Mouse (Mus musculus): ENCODE results near the gene Rab11fip4. TPM values are rescaled to one million over a fixed set of nuclear protein-coding genes. Genes with fewer than 3 reads are reported as not detected.

Gene Rab11fip4
- polyA plus RNA-seq, 1 experiment from 2014 or later = 0.40 TPM

DNA sequence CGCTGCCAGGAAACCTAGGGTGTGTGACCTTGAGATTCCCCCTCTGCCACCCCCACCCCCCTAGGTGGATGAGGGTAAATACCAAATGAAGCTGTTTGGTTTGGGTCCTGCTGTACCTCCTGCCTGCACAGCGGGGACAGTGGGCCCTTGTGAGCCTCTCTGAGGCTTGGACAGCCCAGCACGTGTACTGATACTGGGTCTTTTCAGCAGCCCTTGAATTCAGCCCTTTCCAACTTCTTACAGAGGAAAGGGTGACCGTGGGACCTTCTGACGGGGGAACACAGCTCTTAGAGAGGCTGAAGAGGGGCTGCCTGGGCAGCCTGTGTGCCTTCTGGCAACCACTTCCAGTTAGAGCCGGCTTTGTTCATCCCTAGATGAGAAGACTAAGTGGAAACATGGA, 85.0 kb downstream of the Rab11fip4 start:
- in situ Hi-C loops (cut with MboI; ENCODE audit: low pct_unique_long_range_greater_than_20kb) = no loop called here
- ATAC-seq (no peak), DNase-seq (ENCODE audit: low read depth, low spot score) (no peak)
- CTCF ChIA-PET = interaction anchor here (1.2 to 2.2 kb wide), 2 partner anchors 23 to 51 kb away, joined by 4 to 5 read pairs; no protein-coding TSS in a partner anchor
- H3K27me3 ChIP-seq = no peaks in the 10 kb centered on the region
- POLR2A ChIA-PET = interaction anchor here (1.0 kb wide), 1 partner anchor 29 kb away, joined by 3 read pairs; no protein-coding TSS in a partner anchor
- no peak for TF ChIP-seq CTCF (IDR thresholded peaks at IDR 0.05)

DNA sequence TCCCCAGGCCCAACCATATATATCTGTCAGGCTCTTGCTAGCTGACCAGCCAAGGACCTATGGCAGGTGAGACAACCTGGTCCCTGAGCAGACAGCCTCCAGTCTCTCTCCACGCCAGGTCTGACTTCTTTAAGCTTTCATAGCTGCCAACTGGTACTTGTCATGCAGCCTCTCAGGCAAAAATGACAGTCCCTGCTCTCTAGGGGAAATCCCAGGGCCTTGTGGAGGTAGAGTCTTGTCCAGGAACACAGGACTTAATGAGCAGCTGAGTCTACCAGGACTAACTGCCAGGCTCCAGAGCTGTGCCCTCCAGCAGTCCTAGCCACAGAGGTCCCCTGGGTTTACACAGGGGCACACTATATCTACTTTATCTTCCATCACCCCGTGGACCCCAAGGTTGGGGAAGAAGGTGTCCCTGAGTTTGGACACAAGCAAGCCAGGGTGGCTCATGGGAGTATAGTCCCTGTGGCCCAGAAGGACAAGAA, 85.5 kb downstream of the Rab11fip4 start:
- in situ Hi-C loops (cut with MboI; ENCODE audit: low pct_unique_long_range_greater_than_20kb) = no loop called here
- CTCF ChIA-PET = interaction anchor here (1.2 to 2.2 kb wide), 2 partner anchors 22 to 52 kb away, joined by 4 to 5 read pairs; no protein-coding TSS in a partner anchor
- H3K27me3 ChIP-seq = no peaks in the 10 kb centered on the region
- ATAC-seq (no peak), DNase-seq (ENCODE audit: low read depth, low spot score) (no peak)
- POLR2A ChIA-PET = interaction anchor here (1.0 kb wide), 1 partner anchor 30 kb away, joined by 3 read pairs; no protein-coding TSS in a partner anchor
- no peak for TF ChIP-seq CTCF (IDR thresholded peaks at IDR 0.05)

DNA sequence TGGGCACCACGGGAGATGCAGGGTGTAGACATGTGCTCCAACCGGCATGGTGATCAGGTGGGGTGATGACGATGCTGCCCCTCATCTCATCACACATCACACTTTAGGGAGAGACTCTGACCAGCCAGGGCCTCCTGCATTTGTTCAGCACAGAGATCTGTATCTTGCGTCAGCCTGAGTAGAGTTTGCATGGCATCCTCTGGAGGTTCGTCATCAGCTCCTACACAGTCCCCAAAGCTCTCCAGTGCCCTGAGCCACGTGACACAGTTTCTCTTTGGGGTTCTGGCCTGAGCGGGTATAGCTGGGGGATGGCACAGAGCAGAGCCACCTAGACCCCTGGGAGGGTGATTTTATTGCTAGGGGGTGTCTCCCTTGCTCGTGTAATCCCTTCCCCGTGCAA, 86.4 kb downstream of the Rab11fip4 start:
- no peak for DNase-seq (ENCODE audit: low read depth, low spot score)
- ATAC-seq = no peak
- TF ChIP-seq CTCF (IDR thresholded peaks at IDR 0.05) = no peak
- in situ Hi-C loops (cut with MboI; ENCODE audit: low pct_unique_long_range_greater_than_20kb) = no loop called here
- H3K27me3 ChIP-seq = no peaks in the 10 kb centered on the region
- CTCF ChIA-PET = interaction anchor here (2.2 kb wide), 1 partner anchor 52 kb away, joined by 5 read pairs; no protein-coding TSS in a partner anchor
- POLR2A ChIA-PET = no interaction called here

DNA sequence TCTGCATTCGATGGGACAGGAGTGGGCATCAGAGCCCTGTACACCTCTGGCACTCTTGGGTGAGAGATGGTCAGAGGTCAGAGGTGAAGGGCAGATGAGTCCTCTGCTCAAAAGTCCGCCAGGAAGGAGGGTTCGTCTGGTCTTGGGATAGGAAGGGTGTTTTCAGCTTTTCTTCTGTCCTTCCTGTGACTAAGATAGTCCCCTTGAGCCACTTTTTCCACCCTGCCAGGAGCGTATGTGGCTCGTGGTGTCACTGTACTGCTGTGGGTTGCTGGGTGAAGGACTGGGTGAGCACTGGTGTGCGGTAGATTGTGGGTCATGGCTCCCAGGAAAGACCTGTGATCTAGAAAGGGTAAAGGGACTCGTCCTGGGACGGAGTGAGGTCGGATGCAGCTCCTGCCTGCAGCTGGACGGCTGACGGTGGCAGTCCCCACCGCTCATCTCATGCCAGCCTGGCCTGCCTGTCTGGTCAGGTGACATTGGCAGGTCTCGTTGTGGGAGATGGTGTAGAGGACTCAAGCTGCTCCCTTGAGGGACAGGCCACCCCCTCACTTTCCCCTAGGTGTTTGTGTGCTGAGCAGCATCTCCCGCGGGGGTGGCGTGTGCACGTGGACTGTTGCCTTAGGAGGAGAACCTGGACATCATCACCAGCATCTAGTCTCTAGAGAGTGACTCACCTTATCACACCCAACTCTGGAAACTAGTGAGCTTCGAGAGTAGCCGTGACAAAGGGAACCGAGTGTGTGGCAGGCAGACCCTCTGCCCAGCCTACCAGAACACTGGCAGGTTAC, 87.5 kb downstream of the Rab11fip4 start:
- ChIA-PET CTCF (interaction anchor here (1.2 to 1.7 kb wide), 3 partner anchors 10 to 50 kb away, joined by 3 to 4 read pairs (median 3); no protein-coding TSS in a partner anchor), POLR2A (no interaction called here)
- DNase-seq (ENCODE audit: low read depth, low spot score) (no peak), ATAC-seq (no peak)
- TF ChIP-seq CTCF (IDR thresholded peaks at IDR 0.05) = no peak
- no peaks in the 10 kb centered on the region for H3K27me3 ChIP-seq
- in situ Hi-C loops (cut with MboI; ENCODE audit: low pct_unique_long_range_greater_than_20kb) = no loop called here

DNA sequence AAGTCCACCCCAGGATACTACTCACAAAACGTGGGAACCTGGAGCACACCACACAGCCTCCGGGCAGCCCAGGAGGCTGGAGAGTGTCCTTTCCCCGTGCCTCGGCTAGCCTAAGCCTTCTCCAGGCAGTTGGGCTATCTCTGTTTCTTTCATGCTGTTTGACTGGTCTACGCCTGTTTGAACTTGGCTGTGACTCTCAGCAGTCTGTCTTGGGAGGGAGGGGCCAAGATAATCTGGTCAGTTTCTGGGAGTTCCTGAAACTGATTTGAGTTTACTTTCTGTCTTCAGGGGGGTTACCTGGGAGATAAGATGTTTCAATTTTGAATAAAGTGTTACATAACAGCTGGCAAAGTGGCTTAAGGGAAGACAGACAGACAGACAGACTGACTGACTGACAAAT, 88.9 kb downstream of the Rab11fip4 start:
- ATAC-seq = no peak
- DNase-seq (ENCODE audit: low read depth, low spot score) = no peak
- in situ Hi-C loops (cut with MboI; ENCODE audit: low pct_unique_long_range_greater_than_20kb) = no loop called here
- no peaks in the 10 kb centered on the region for H3K27me3 ChIP-seq
- CTCF ChIA-PET = interaction anchor here (1.7 kb wide), 1 partner anchor 36 kb away, joined by 4 read pairs; no protein-coding TSS in a partner anchor
- TF ChIP-seq CTCF (IDR thresholded peaks at IDR 0.05) = no peak
- POLR2A ChIA-PET = no interaction called here

DNA sequence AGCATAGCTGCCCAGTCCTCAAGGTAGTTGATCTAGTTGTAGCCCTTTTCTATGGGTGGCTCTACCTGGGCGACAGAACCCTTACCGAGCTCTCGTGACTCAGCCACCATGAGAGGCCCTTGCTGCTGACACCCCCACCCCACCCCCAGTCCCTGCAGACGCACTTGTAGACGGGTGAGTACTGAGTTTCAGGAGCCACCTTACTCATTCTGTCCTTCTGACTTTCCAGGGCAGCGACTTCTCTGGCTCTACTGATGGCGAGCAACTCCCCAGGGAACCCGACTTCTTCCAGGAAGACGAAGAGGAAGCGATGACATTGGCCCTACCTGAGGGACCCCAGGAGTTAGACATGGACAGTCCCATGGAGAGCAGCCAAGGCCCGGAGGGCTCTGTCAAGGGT, 89.5 kb downstream of the Rab11fip4 start:
- CTCF ChIA-PET = interaction anchor here (1.2 to 1.4 kb wide), 2 partner anchors 56 to 102 kb away, joined by 4 to 6 read pairs; no protein-coding TSS in a partner anchor
- POLR2A ChIA-PET = no interaction called here
- no peak for DNase-seq (ENCODE audit: low read depth, low spot score)
- in situ Hi-C loops (cut with MboI; ENCODE audit: low pct_unique_long_range_greater_than_20kb) = no loop called here
- no peaks in the 10 kb centered on the region for H3K27me3 ChIP-seq
- ATAC-seq = no peak
- no peak for TF ChIP-seq CTCF (IDR thresholded peaks at IDR 0.05)

DNA sequence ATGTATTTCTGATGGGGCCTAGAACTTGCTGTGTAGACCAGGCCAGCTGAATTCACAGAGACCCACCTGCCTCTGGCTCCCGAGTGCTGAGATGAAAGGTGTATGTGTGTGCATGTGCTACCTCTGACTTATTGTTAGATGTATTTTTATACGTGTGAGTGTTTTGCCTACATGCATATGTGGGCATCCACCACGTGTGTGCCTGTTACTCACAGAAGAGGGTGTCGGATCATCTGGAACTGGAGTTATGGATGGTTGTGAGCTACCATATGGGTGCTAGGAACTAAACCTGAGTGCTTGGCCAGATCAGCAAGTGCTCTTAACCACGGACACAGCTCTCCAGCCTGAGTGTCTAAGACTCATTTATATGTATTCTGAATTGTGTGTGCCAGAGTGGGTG, 90.2 kb downstream of the Rab11fip4 start:
- DNase-seq (ENCODE audit: low read depth, low spot score) (no peak), ATAC-seq (no peak)
- in situ Hi-C loops (cut with MboI; ENCODE audit: low pct_unique_long_range_greater_than_20kb) = no loop called here
- CTCF ChIA-PET = interaction anchor here (1.2 to 1.4 kb wide), 2 partner anchors 56 to 103 kb away, joined by 4 to 6 read pairs; no protein-coding TSS in a partner anchor
- POLR2A ChIA-PET = no interaction called here
- no peak for TF ChIP-seq CTCF (IDR thresholded peaks at IDR 0.05)
- H3K27me3 ChIP-seq = no peaks in the 10 kb centered on the region

DNA sequence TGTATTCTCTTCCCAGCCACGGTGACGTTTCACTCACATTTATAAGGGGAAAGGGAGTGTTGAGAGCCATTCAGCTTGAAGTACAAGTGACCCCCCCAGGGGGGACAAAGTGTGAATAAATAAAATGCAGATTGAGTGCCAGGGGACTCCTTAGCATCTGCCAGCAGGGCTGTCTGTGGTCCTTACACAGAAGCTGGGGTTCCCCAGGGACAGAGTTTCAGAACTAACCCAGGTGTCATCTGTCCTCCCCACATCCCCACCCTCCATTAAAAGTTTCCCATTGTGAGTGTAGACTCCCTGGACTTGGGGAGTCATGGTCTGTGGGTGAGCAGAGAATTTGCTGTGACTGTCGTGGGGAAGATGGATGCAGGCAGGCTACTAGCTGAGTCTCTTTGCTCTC, 90.8 kb downstream of the Rab11fip4 start:
- H3K27me3 ChIP-seq = no peaks in the 10 kb centered on the region
- DNase-seq (ENCODE audit: low read depth, low spot score) (no peak), ATAC-seq (no peak)
- POLR2A ChIA-PET = no interaction called here
- TF ChIP-seq CTCF (IDR thresholded peaks at IDR 0.05) = no peak
- in situ Hi-C loops (cut with MboI; ENCODE audit: low pct_unique_long_range_greater_than_20kb) = no loop called here
- CTCF ChIA-PET = interaction anchor here (1.4 kb wide), 1 partner anchor 57 kb away, joined by 6 read pairs; no protein-coding TSS in a partner anchor

DNA sequence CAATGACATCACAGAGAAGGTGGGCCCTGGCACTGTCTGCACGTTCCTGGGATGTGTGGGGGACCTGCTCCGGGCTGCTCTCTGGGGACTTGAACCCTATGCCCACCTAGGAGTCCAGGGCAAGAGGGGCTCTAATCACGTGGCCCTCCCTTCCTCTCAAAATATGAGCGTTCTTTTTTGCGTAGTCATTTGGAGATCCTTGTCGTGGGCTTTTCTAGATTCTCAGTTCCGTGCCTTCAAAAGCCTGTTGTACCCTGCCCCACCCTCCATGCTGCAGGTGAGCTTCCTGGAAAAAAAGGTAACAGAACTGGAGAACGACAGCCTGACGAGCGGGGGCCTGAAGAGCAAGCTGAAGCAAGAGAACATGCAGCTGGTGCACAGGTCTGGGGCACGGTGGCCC, 94.1 kb downstream of the Rab11fip4 start:
- CTCF ChIA-PET = interaction anchor here (1.0 kb wide), 1 partner anchor 59 kb away, joined by 4 read pairs; no protein-coding TSS in a partner anchor
- POLR2A ChIA-PET = interaction anchor here (1.8 kb wide), 1 partner anchor 60 kb away, joined by 7 read pairs; no protein-coding TSS in a partner anchor
- no peaks in the 10 kb centered on the region for H3K27me3 ChIP-seq
- no peak for TF ChIP-seq CTCF (IDR thresholded peaks at IDR 0.05)
- ATAC-seq (no peak), DNase-seq (ENCODE audit: low read depth, low spot score) (no peak)
- in situ Hi-C loops (cut with MboI; ENCODE audit: low pct_unique_long_range_greater_than_20kb) = loop anchor here (5.0 kb wide), 2 partner anchors 58 to 103 kb away; no protein-coding TSS in a partner anchor

DNA sequence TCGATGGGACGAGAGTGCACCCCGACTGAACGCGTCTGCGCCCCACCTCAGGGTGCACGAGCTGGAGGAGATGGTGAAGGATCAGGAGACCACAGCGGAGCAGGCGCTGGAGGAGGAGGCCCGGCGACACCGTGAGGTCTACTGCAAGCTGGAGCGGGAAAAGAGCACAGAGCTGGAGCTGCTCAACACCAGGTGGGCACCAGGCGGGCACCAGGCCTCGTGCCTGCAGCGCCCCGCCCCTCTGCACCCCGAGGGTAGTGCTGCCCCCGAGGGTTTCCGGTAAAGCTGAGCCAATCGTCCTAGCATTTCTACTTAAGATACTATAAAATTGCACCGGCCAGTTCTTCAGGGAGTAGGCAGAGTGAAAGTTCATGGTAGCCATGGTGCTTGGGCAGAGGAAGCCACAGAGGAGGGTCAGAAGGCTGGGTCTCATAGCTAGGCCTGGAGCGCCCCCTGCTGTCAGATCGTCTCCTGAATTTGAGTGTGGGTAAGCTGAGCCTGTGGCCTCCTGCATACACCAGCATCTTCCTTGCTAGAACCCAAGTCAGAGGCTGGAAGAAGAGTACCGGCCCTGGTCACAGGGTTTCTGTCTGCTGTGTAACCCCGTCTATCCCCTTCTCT, 95.6 kb downstream of the Rab11fip4 start:
- DNase-seq (ENCODE audit: low read depth, low spot score) = no peak
- no peak for ATAC-seq
- POLR2A ChIA-PET = interaction anchor here (1.8 kb wide), 1 partner anchor 61 kb away, joined by 7 read pairs; no protein-coding TSS in a partner anchor
- H3K27me3 ChIP-seq = no peaks in the 10 kb centered on the region
- in situ Hi-C loops (cut with MboI; ENCODE audit: low pct_unique_long_range_greater_than_20kb) = loop anchor here (5.0 kb wide), 2 partner anchors 59 to 104 kb away; no protein-coding TSS in a partner anchor
- TF ChIP-seq CTCF (IDR thresholded peaks at IDR 0.05) = no peak
- CTCF ChIA-PET = interaction anchor here (0.8 to 1.6 kb wide), 10 partner anchors 15 to 234 kb away, joined by 3 to 12 read pairs (median 3); no protein-coding TSS in a partner anchor
